Mouse (Mus musculus) ES-Bruce4 (cell line): Measurements from ENCODE around the gene Zfp869. TPM values are rescaled to one million over a fixed set of nuclear protein-coding genes. Genes with fewer than 3 reads are reported as not detected.

Experiments used
- H3K27ac ChIP-seq: 2 replicates; pipeline ENCODE4 v1.5.1; 2012; ENCODE audit warnings: low read length, inconsistent platforms; ENCODE audit not compliant: insufficient read depth
- H3K27me3 ChIP-seq: 2 replicates; pipeline ENCODE4 v1.6.1; 2012; ENCODE audit warnings: mild to moderate bottlenecking, low read length, inconsistent platforms; ENCODE audit not compliant: control insufficient read depth, poor library complexity, insufficient read depth, severe bottlenecking
- H3K36me3 ChIP-seq: 2 replicates; pipeline ENCODE4 v1.6.1; 2012; ENCODE audit warnings: inconsistent platforms, mild to moderate bottlenecking, low read length, moderate library complexity; ENCODE audit not compliant: control insufficient read depth, poor library complexity, insufficient read depth, severe bottlenecking
- H3K4me1 ChIP-seq: one replicate; pipeline ENCODE4 v1.8.1; 2011; ENCODE audit warnings: low read length; ENCODE audit not compliant: control insufficient read depth, insufficient read depth
- H3K4me3 ChIP-seq: 2 replicates; pipeline ENCODE4 v1.5.1; 2011; ENCODE audit warnings: low read depth, mild to moderate bottlenecking, low read length
- H3K9ac ChIP-seq: 2 replicates; pipeline ENCODE4 v1.6.1; 2012; ENCODE audit warnings: low read depth, mild to moderate bottlenecking, inconsistent platforms; ENCODE audit not compliant: poor library complexity, severe bottlenecking
- H3K9me3 ChIP-seq: replicated peaks from 2 replicates; pipeline ENCODE4 v1.6.1; 2012; ENCODE audit warnings: mild to moderate bottlenecking, low read length, inconsistent platforms; ENCODE audit not compliant: control insufficient read depth, poor library complexity, insufficient read depth, severe bottlenecking
- CTCF ChIP-seq: IDR thresholded peaks from one replicate; pipeline ENCODE4 v1.8.1; 2011; ENCODE audit warnings: low read depth, low read length
- EP300 ChIP-seq: IDR thresholded peaks from 2 replicates; pipeline ENCODE4 v1.6.1; 2011; ENCODE audit warnings: low read depth, low read length; ENCODE audit not compliant: insufficient read depth
- POLR2A ChIP-seq: IDR thresholded peaks from one replicate; pipeline ENCODE4 v1.8.1; 2011; ENCODE audit warnings: low read length; ENCODE audit not compliant: insufficient read depth
- polyA plus RNA-seq: library from polyadenylated mRNA; stranded (reverse); fragments of >200 nt; gene quantifications from 2 replicates; pipeline ENCODE4 v1.2.4, GENCODE M21; 2011; ENCODE audit warnings: low read depth; ENCODE audit not compliant: missing spikeins, insufficient read depth, insufficient read length

Zfp869 gene
- polyA plus RNA-seq, 1 experiment, result 33.7 TPM

GRCm38 (mm10) chr8:69661294-69661693, 49.2 kb downstream of the Zfp869 start:
- Histone ChIP-seq H3K27ac (no peak overlapping the region), H3K4me1 (no peaks in the 10 kb centered on the region), H3K4me3 (no peak overlapping the region), H3K36me3 (no peaks in the 10 kb centered on the region), H3K9me3 (peaks cover 9% of the 10 kb centered on the region; the same call in 1 of the 2 replicates), H3K9ac (no peak overlapping the region), H3K27me3 (no peaks in the 10 kb centered on the region)
- no peak for TF ChIP-seq CTCF
- TF ChIP-seq POLR2A, result no peak
- TF ChIP-seq EP300, result no peak

Other genes with a start within 250 kb of the Zfp869 start
- gene Gm7697, start 187.7 kb downstream of the Zfp869 start, polyA plus RNA-seq, result not detected in 2 replicates
- gene Zfp868, start 85.2 kb downstream of the Zfp869 start, polyA plus RNA-seq, result 16.8 and 21.6 TPM in 2 replicates
- gene Zfp964, start 56.2 kb downstream of the Zfp869 start, polyA plus RNA-seq, result 2.2 and 2.4 TPM in 2 replicates
- 6.5 and 7.0 TPM in 2 replicates for gene Zfp963, start 39.2 kb upstream of the Zfp869 start, polyA plus RNA-seq
- not detected in 2 replicates for gene Gm20422, start 64.2 kb upstream of the Zfp869 start, polyA plus RNA-seq
- 31.1 and 32.2 TPM in 2 replicates for gene Atp13a1, start 80.4 kb upstream of the Zfp869 start, polyA plus RNA-seq
- gene Zfp866, start 80.5 kb upstream of the Zfp869 start, polyA plus RNA-seq, result 38.3 and 41.1 TPM in 2 replicates
- 11.6 and 12.6 TPM in 2 replicates for gene Gmip, start 98.0 kb upstream of the Zfp869 start, polyA plus RNA-seq
- gene Lpar2, start 111.7 kb upstream of the Zfp869 start, polyA plus RNA-seq, result 10.1 and 10.8 TPM in 2 replicates
- 22.4 and 26.7 TPM in 2 replicates for gene Pbx4, start 121.8 kb upstream of the Zfp869 start, polyA plus RNA-seq
- 0.96 and 1.2 TPM in 2 replicates for gene Cilp2, start 177.0 kb upstream of the Zfp869 start, polyA plus RNA-seq
- gene Tssk6, start 191.5 kb upstream of the Zfp869 start, polyA plus RNA-seq, result not detected in 2 replicates
- 70.5 and 70.8 TPM in 2 replicates for gene Ndufa13, start 191.8 kb upstream of the Zfp869 start, polyA plus RNA-seq
- 3.4 and 4.2 TPM in 2 replicates for gene Yjefn3, start 192.0 kb upstream of the Zfp869 start, polyA plus RNA-seq